Mouse (Mus musculus) CH12.LX (cell line): ENCODE data around the gene Ecel1. TPM values are rescaled to one million over a fixed set of nuclear protein-coding genes. Genes with fewer than 3 reads are reported as not detected.

ENCODE experiments used
- DNase-seq: peaks from one replicate; pipeline ENCODE4 v3.0.0-alpha.2; 2013; ENCODE audit errors: extremely low read depth
- H3K27ac ChIP-seq: 2 replicates; pipeline ENCODE4 v1.5.1; 2012; ENCODE audit warnings: low read depth, mild to moderate bottlenecking, control low read depth, moderate library complexity; ENCODE audit not compliant: insufficient read depth
- H3K27me3 ChIP-seq: replicated peaks from 2 replicates; pipeline ENCODE3; 2012; ENCODE audit warnings: inconsistent platforms
- H3K36me3 ChIP-seq, 2 experiments: replicated peaks in 1 of 2; 2 replicates each; pipeline versions ENCODE3 to v1.6.1; 2012; ENCODE audit warnings: inconsistent platforms in 1 of 2, low read length in 1 of 2, mild to moderate bottlenecking in 1 of 2, mixed read lengths in 1 of 2, moderate library complexity in 1 of 2; ENCODE audit not compliant: control insufficient read depth in 1 of 2, insufficient read depth in 1 of 2
- H3K4me1 ChIP-seq, 2 experiments: 2 replicates each; pipeline ENCODE4 v1.6.1; 2012; ENCODE audit warnings: inconsistent platforms in 1 of 2, moderate library complexity in 1 of 2; ENCODE audit not compliant: insufficient read depth in 2 of 2, control insufficient read depth in 1 of 2
- H3K4me2 ChIP-seq: 2 replicates; pipeline ENCODE4 v1.6.1; 2012; ENCODE audit warnings: low read depth, mild to moderate bottlenecking, control low read depth; ENCODE audit not compliant: poor library complexity, insufficient read depth, severe bottlenecking
- H3K4me3 ChIP-seq, 3 experiments: fragments of 150-350 bp in 1 of 3; sonication (generic) in 1 of 3; replicated peaks in 1 of 3; 2 replicates each; pipeline versions ENCODE3 to v1.5.1; 2011 to 2012; ENCODE audit warnings: low read depth in 2 of 3, low read length in 2 of 3, mild to moderate bottlenecking in 2 of 3, moderate library complexity in 2 of 3, control low read depth in 1 of 3, improper control_type of control experiment in 1 of 3, inconsistent platforms in 1 of 3, mixed read lengths in 1 of 3; ENCODE audit not compliant: poor library complexity in 1 of 3
- H3K79me2 ChIP-seq: replicated peaks from 2 replicates; pipeline ENCODE4 v1.6.1; 2012; ENCODE audit warnings: mild to moderate bottlenecking, moderate library complexity; ENCODE audit not compliant: control insufficient read depth, poor library complexity, insufficient read depth, severe bottlenecking; ENCODE audit errors: extremely low read depth
- H3K9ac ChIP-seq: 2 replicates; pipeline ENCODE4 v1.6.1; 2012; ENCODE audit warnings: low read depth, mild to moderate bottlenecking, control low read depth, moderate library complexity; ENCODE audit not compliant: insufficient read depth
- H3K9me3 ChIP-seq: replicated peaks from 2 replicates; pipeline ENCODE3; 2012; ENCODE audit warnings: low read length, inconsistent platforms, mixed read lengths
- BHLHE40 ChIP-seq: IDR thresholded peaks from 2 replicates; pipeline ENCODE4 v1.6.1; 2011; ENCODE audit warnings: mild to moderate bottlenecking, low read depth, low read length, improper control_type of control experiment
- CHD1 ChIP-seq: IDR thresholded peaks from 2 replicates; pipeline ENCODE4 v1.6.1; 2012; ENCODE audit warnings: low read depth, low read length, improper control_type of control experiment, inconsistent platforms
- E2F4 ChIP-seq: IDR thresholded peaks from 2 replicates; pipeline ENCODE4 v1.6.1; 2011; ENCODE audit warnings: low read depth, low read length, improper control_type of control experiment; ENCODE audit not compliant: insufficient replicate concordance
- GABPA ChIP-seq: IDR thresholded peaks from 2 replicates; pipeline ENCODE4 v1.6.1; 2012; ENCODE audit warnings: low read depth, low read length, improper control_type of control experiment, inconsistent platforms; ENCODE audit not compliant: insufficient replicate concordance
- IRF4 ChIP-seq: IDR thresholded peaks from 2 replicates; pipeline ENCODE4 v1.6.1; 2014; ENCODE audit warnings: low read depth, mild to moderate bottlenecking, inconsistent platforms, low read length, improper control_type of control experiment
- JUN ChIP-seq: IDR thresholded peaks from 2 replicates; pipeline ENCODE4 v1.6.1; 2011; ENCODE audit warnings: low read depth, mild to moderate bottlenecking, low read length, improper control_type of control experiment, moderate library complexity; ENCODE audit not compliant: insufficient read depth
- JUND ChIP-seq: conservative IDR thresholded peaks from 2 replicates; pipeline ENCODE4 v1.6.1; 2011; ENCODE audit warnings: low read depth, low read length, improper control_type of control experiment
- KAT2A ChIP-seq: IDR thresholded peaks from 2 replicates; pipeline ENCODE4 v1.6.1; 2012; ENCODE audit warnings: low read length, improper control_type of control experiment, inconsistent platforms; ENCODE audit not compliant: insufficient replicate concordance
- MAFK ChIP-seq: IDR thresholded peaks from 2 replicates; pipeline ENCODE4 v1.6.1; 2011; ENCODE audit warnings: low read length, improper control_type of control experiment; ENCODE audit not compliant: insufficient replicate concordance
- MEF2A ChIP-seq: IDR thresholded peaks from 2 replicates; pipeline ENCODE4 v1.6.1; 2014; ENCODE audit warnings: low read depth, mild to moderate bottlenecking, inconsistent platforms, low read length, improper control_type of control experiment, borderline replicate concordance
- MXI1 ChIP-seq: IDR thresholded peaks from 2 replicates; pipeline ENCODE4 v1.6.1; 2011; ENCODE audit warnings: mild to moderate bottlenecking, low read depth, low read length, improper control_type of control experiment
- MYC ChIP-seq: IDR thresholded peaks from 2 replicates; pipeline ENCODE4 v1.6.1; 2011; ENCODE audit warnings: low read depth, mild to moderate bottlenecking, improper control_type of control experiment, low read length
- PAX5 ChIP-seq: IDR thresholded peaks from 2 replicates; pipeline ENCODE4 v1.6.1; 2012; ENCODE audit warnings: low read length, inconsistent platforms, mixed read lengths
- POLR2A ChIP-seq: IDR thresholded peaks from 2 replicates; pipeline ENCODE4 v1.6.1; 2011; ENCODE audit warnings: low read depth, mild to moderate bottlenecking, improper control_type of control experiment, low read length
- RCOR1 ChIP-seq: conservative IDR thresholded peaks from 2 replicates; pipeline ENCODE4 v1.6.1; 2012; ENCODE audit warnings: low read depth, mild to moderate bottlenecking, inconsistent platforms, low read length, improper control_type of control experiment
- ZKSCAN1 ChIP-seq: IDR thresholded peaks from 2 replicates; pipeline ENCODE4 v1.6.1; 2012; ENCODE audit warnings: low read depth, inconsistent platforms, low read length, improper control_type of control experiment, borderline replicate concordance
- ZMIZ1 ChIP-seq: IDR thresholded peaks from 2 replicates; pipeline ENCODE4 v1.6.1; 2012; ENCODE audit warnings: low read depth, mild to moderate bottlenecking, inconsistent platforms, low read length, improper control_type of control experiment
- ZNF384 ChIP-seq: IDR thresholded peaks from 2 replicates; pipeline ENCODE4 v1.6.1; 2012; ENCODE audit warnings: low read depth, low read length, improper control_type of control experiment, inconsistent platforms
- dilution Hi-C: fragments of 300-500 bp; cut with MboI; formaldehyde crosslinking; loops from 2 replicates; pipeline ENCODE4 v1.14.3; 2020; ENCODE audit warnings: low sequenced_read_pairs; ENCODE audit not compliant: extremely low pct_unique_long_range_greater_than_20kb, extremely low pct_ligation_motif_present
- in situ Hi-C: fragments of 300-500 bp; cut with MboI; formaldehyde crosslinking; loops from 3 replicates; pipeline ENCODE4 v1.14.3; 2019; ENCODE audit warnings: low sequenced_read_pairs, low pct_ligation_motif_present, low pct_unique_long_range_greater_than_20kb, mixed read lengths
- polyA plus RNA-seq: library from polyadenylated mRNA; unstranded; fragments of >175 nt; gene quantifications from 2 replicates; pipeline ENCODE4 v1.2.1, GENCODE M21; 2012; ENCODE audit warnings: low read depth; ENCODE audit not compliant: insufficient read length
- total RNA-seq, 2 experiments: library from RNA; depleted of rRNA; stranded (reverse); fragments of 300-350 nt in 1 of 2; fragments of >200 nt in 1 of 2; gene quantifications; 2 replicates each; pipeline ENCODE4 v1.2.3; 2012 to 2014

Gene Ecel1
- total and polyA plus RNA-seq, 3 experiments, result not detected

- no peak overlapping the region for H3K9ac ChIP-seq
- H3K27me3 ChIP-seq, result no peaks in the 10 kb centered on the region
- H3K4me2 ChIP-seq, result no peak overlapping the region
- H3K27ac ChIP-seq, result no peak overlapping the region
- DNase-seq, result no peak
- TF ChIP-seq MYC (no peak), JUN (no peak)
- H3K4me1 ChIP-seq, result peaks cover 4 to 27% of the 10 kb centered on the region in 2 experiments
- dilution Hi-C loops, result no loop called here
- H3K4me3 ChIP-seq, result no peak overlapping the region
- no peaks in the 10 kb centered on the region for H3K79me2 ChIP-seq
- in situ Hi-C loops, result no loop called here
- H3K9me3 ChIP-seq, result peaks cover 3% of the 10 kb centered on the region
- peaks cover 0 to 19% of the 10 kb centered on the region in 2 experiments for H3K36me3 ChIP-seq
Observed at GRCm38 (mm10) chr1:87205038-87205437, 48.7 kb upstream of the Ecel1 start.

DNA sequence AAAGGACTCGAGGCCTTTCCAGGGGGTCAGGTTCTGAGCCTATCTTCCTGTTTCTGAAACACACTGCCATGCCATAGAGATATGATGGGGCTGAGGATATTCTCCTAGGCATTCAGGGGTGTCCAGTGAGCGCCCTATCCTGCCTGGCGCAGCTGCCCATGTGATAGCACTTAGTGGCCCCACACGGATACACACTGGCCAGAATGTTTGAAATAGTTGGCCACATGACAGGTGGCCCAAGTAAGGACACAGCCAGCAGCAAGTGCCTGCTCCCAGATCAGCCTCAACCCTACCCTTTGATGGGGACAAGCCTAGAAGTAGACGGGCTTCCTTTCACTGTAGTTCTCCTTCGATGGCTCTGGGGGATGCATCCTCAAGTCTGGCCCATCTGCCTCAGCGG is 48.1 kb upstream of the Ecel1 start, which contains the start of gene Chrng:
Chrng (plus strand) TSS at position 193 of the 400 bp plus-strand sequence.
- dilution Hi-C loops (no loop called here), in situ Hi-C loops (no loop called here)
- DNase-seq, result no peak
- peaks cover 0 to 14% of the 10 kb centered on the region in 2 experiments for H3K36me3 ChIP-seq
- no peak for TF ChIP-seq CHD1
- no peak for TF ChIP-seq ZNF384
- TF ChIP-seq MEF2A, result no peak
- no peak for TF ChIP-seq PAX5
- no peak for TF ChIP-seq BHLHE40
- no peak for TF ChIP-seq POLR2A
- no peak for TF ChIP-seq JUND
- no peak for TF ChIP-seq RCOR1
- no peak for TF ChIP-seq MXI1
- no peak for TF ChIP-seq GABPA
- no peak for TF ChIP-seq MAFK
- no peak for TF ChIP-seq IRF4
- TF ChIP-seq ZKSCAN1, result no peak
- no peak for TF ChIP-seq KAT2A
- TF ChIP-seq MYC, result no peak
- no peak for TF ChIP-seq ZMIZ1
- no peak for TF ChIP-seq E2F4
- no peak within 1 kb of the TSS for H3K9ac ChIP-seq
- no peak within 1 kb of the TSS for H3K4me3 ChIP-seq
- peaks cover 2 to 21% of the 10 kb centered on the region in 2 experiments for H3K4me1 ChIP-seq
- no peak within 1 kb of the TSS for H3K27ac ChIP-seq
- peaks cover 1% of the 10 kb centered on the region for H3K27me3 ChIP-seq
- H3K79me2 ChIP-seq, result no peaks in the 10 kb centered on the region
- H3K9me3 ChIP-seq, result peaks cover 3% of the 10 kb centered on the region
- H3K4me2 ChIP-seq, result no peak within 1 kb of the TSS
